Mouse (Mus musculus): ENCODE data around the gene Casp3.
A peak's percentile ranks its signal among the peaks of the same experiment; 100 is the strongest.

Gene Casp3

DNA sequence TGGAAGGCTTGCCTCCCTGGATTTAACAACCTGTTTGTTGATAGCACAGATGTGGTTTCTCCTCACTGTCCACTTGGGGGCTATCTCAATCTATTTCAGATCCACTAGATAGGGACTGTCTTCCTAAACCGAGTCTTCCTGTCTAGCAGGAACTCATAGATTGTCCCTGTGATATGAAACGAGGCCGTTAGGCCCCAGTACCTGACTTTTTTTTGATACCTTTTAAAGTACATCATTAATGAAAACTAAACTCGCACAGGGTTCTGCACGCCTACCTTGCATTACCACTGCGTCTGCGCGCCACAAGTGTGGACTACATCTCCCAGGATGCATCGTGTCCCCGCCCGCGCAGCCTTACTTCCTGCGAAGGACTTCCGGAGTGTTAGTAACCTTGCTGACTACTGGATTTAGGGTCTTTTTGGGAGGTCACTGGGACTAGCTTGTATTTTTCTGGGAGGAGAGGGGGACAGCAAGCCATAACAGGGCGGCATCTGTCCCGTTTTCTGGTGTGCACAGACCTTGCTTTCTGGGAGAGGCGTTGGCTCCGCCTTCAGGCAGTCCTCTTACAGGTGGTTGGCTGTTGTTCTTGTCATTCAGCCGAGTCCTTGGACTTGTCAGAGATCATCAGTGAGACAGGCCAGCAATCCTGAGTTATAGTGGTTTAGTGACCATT is 69.7 kb downstream of the Casp3 start:
- peak; percentile 87 to 93 for DNase-seq (ENCODE audit: low spot score in 2 of 2)
